Mouse (Mus musculus) left cerebral cortex, adult 8-10 months (tissue): ENCODE measurements around the gene Papss1. TPM values are rescaled to one million over a fixed set of nuclear protein-coding genes. Genes with fewer than 3 reads are reported as not detected.

Source experiments
- DNase-seq, 2 experiments: peaks; one replicate each; pipeline ENCODE4 v3.0.0; 2022; ENCODE audit warnings: low spot score in 2 of 2
- total RNA-seq, 4 experiments: library from RNA; stranded (reverse); gene quantifications; 2 replicates each; pipeline ENCODE4 v1.2.4; 2022

The Papss1 gene
- total RNA-seq, 4 experiments from 2014 or later = 63.5 to 71.4 (median 66.6) TPM

- DNase-seq = no peak
Observed at GRCm38 (mm10) chr3:131631318-131631870, 66.8 kb downstream of the Papss1 start.

- no peak for DNase-seq
Observed at GRCm38 (mm10) chr3:131634091-131634490, 69.5 kb downstream of the Papss1 start.

GRCm38 (mm10) chr3:131636126-131636525, 71.6 kb downstream of the Papss1 start:
- no peak for DNase-seq

GRCm38 (mm10) chr3:131637008-131637407, 72.4 kb downstream of the Papss1 start:
- DNase-seq = no peak

- DNase-seq = no peak
Observed at GRCm38 (mm10) chr3:131637664-131638063, 73.1 kb downstream of the Papss1 start.

- DNase-seq = no peak
Observed at GRCm38 (mm10) chr3:131638216-131638615, 73.6 kb downstream of the Papss1 start.

- DNase-seq = peak in 1 of 2 experiments; percentile 33
Observed at GRCm38 (mm10) chr3:131642681-131643292, 78.2 kb downstream of the Papss1 start.

- no peak for DNase-seq
Observed at GRCm38 (mm10) chr3:131645203-131645602, 80.6 kb downstream of the Papss1 start.

GRCm38 (mm10) chr3:131654366-131654765, 89.8 kb downstream of the Papss1 start:
- DNase-seq = no peak

GRCm38 (mm10) chr3:131656032-131656431, 91.5 kb downstream of the Papss1 start:
- DNase-seq = no peak

- no peak for DNase-seq
Observed at GRCm38 (mm10) chr3:131660126-131660525, 95.6 kb downstream of the Papss1 start.

GRCm38 (mm10) chr3:131660629-131661028, 96.1 kb downstream of the Papss1 start:
- DNase-seq = no peak

GRCm38 (mm10) chr3:131662589-131663148, 98.1 kb downstream of the Papss1 start:
- no peak for DNase-seq

GRCm38 (mm10) chr3:131669910-131670309, 105.3 kb downstream of the Papss1 start:
- DNase-seq = no peak

GRCm38 (mm10) chr3:131686106-131686505, 121.5 kb downstream of the Papss1 start:
- DNase-seq = peak; percentile 21 to 91

- DNase-seq = no peak
Observed at GRCm38 (mm10) chr3:131689949-131690348, 125.4 kb downstream of the Papss1 start.

- peak in 1 of 2 experiments; percentile 8 for DNase-seq
Observed at GRCm38 (mm10) chr3:131690543-131690942, 126.0 kb downstream of the Papss1 start.

GRCm38 (mm10) chr3:131691202-131691601, 126.6 kb downstream of the Papss1 start:
- no peak for DNase-seq

Other genes with a start within 250 kb of the Papss1 start
- 1 to 10 TPM; 1.6 to 4.5 (median 2.7) TPM for gene Sgms2, start 73.4 kb upstream of the Papss1 start, total RNA-seq